Mouse (Mus musculus): ENCODE measurements at regions not wholly inside any gene's neighbourhood (a gene's known extent, or its start where the extent isn't known, plus 50 kb on each side); places are given as distances from the start of the nearest gene placed in this dataset.

DNA sequence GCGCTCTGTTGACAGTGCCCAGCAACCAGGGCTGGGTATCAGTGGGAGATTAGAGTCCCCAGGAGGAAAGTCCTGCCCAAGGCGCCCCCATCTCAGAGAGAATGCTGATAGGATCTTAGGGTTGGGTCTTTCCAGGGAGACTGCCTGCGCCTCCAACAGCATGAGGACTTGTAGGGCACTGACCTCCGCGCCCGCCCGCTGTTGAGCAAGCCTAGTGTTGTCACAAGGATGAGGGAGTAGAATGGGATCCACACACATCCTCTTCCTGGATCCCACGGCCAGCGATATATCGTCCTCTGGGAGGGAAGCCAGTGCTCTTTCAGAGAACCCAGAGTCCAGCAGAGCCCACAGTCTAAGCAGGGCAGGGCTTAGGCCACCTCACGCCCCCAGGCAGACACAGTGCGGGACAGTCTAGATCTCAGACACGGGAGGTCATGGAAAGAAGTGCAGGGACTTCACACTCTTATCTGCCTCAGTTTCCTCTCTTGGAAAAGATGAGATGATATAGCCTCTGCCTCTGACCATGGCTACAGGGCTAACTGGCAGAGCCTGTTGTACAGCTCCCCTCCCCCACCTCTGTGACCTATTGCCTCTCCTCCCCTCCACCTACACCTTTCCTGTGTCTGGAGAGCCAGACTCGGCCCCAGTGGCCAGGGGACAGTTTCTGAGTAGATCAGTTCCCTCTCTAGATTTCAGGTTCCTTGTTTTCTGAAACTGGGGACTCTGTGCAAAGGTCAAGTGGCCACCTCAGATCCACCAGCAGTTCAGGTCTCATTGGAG lies 52.0 kb upstream of the Dusp5 start:
- WGBS (ENCODE audit: insufficient replicate concordance): 53% methylated on average over 14 of the region's 14 CpGs

DNA sequence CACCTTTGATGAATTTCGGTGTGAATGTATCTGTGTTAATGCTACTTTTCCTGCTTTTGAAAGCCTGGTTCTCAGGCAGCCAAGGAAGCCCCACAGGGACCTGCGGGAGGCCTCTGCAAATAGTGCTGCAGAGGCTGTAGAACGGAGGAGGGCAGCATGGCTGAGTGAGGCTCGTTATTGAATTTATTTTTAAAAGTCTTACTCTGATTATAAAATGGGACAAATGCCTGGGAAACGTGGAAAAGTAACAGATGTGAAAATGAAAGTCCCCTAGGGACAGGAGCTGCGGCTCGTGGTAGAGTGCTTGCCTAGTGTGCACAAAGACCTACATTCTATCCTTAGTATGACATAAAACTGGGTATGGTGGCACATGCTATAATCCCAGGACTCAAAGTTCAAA lies 59.7 kb upstream of the Dusp5 start:
- no peak for ATAC-seq (ENCODE audit: low read depth)
- Histone ChIP-seq H3K27ac (ENCODE audit: low read length) (no peak overlapping the region), H3K27me3 (ENCODE audit: control insufficient read depth, insufficient read depth, low read depth, low read length) (no peaks in the 10 kb centered on the region), H3K9ac (ENCODE audit: low read depth, low read length) (no peak overlapping the region), H3K9me3 (replicated peaks; ENCODE audit: control insufficient read depth, low read length) (0 out of 2 replicates have a peak, but pooled peaks cover 2% of the 10 kb centered on the region), H3K36me3 (ENCODE audit: control insufficient read depth, insufficient read depth) (no peaks in the 10 kb centered on the region), H3K4me3 (ENCODE audit: low read depth, low read length) (no peak overlapping the region), H3K4me1 (ENCODE audit: control insufficient read depth, low read depth, low read length) (no peaks in the 10 kb centered on the region), H3K4me2 (ENCODE audit: low read depth, low read length) (no peak overlapping the region)
- 56% methylated on average over 7 of the region's 7 CpGs for WGBS (ENCODE audit: insufficient replicate concordance)

More for the DNA sequence above, 52.0 kb upstream of the Dusp5 start:
- Histone ChIP-seq H3K4me1 (ENCODE audit: control insufficient read depth, low read depth, low read length) (peaks cover 6% of the 10 kb centered on the region; the same call in 1 of the 2 replicates), H3K4me2 (ENCODE audit: low read depth, low read length) (no peak overlapping the region), H3K27me3 (ENCODE audit: control insufficient read depth, insufficient read depth, low read depth, low read length) (no peaks in the 10 kb centered on the region), H3K27ac (ENCODE audit: low read length) (no peak overlapping the region), H3K9me3 (replicated peaks; ENCODE audit: control insufficient read depth, low read length) (no peaks in the 10 kb centered on the region), H3K36me3 (ENCODE audit: control insufficient read depth, insufficient read depth) (no peaks in the 10 kb centered on the region), H3K4me3 (ENCODE audit: low read depth, low read length) (no peak overlapping the region), H3K9ac (ENCODE audit: low read depth, low read length) (no peak overlapping the region)
- peak; percentile 70 for ATAC-seq (ENCODE audit: low read depth)

DNA sequence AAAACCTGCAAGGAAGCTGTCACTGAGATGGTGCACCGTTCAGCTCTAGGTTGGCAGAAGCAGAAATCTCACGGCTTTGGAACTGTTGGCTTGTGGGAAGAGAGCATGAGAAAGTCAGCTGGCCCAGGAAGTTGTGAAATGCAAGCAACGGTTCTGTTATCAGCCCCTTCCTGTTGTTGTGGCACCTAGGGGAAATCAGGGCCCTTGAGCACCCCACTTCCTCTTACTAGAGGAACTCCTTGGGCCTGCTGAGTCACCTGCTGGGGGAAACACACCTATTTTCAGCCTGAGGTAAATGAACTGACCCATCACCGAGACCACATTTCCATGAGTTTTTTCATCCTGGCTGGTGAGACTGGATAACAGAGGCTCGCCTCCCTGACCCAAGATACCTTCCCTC lies 64.2 kb upstream of the Dusp5 start:
- Histone ChIP-seq H3K27me3 (ENCODE audit: control insufficient read depth, insufficient read depth, low read depth, low read length) (no peaks in the 10 kb centered on the region), H3K4me1 (ENCODE audit: control insufficient read depth, low read depth, low read length) (no peaks in the 10 kb centered on the region), H3K36me3 (ENCODE audit: control insufficient read depth, insufficient read depth) (no peaks in the 10 kb centered on the region), H3K27ac (ENCODE audit: low read length) (peak overlapping the region; percentile 74), H3K4me3 (ENCODE audit: low read depth, low read length) (0 out of 2 replicates have a peak overlapping the region, but pooled peaks have one; percentile 22), H3K9ac (ENCODE audit: low read depth, low read length) (no peak overlapping the region; the same call in 1 of the 2 replicates), H3K4me2 (ENCODE audit: low read depth, low read length) (no peak overlapping the region), H3K9me3 (replicated peaks; ENCODE audit: control insufficient read depth, low read length) (0 out of 2 replicates have a peak, but pooled peaks cover 2% of the 10 kb centered on the region)
- 15% methylated on average over 5 of the region's 5 CpGs for WGBS (ENCODE audit: insufficient replicate concordance)
- peak; percentile 51; the same call in 1 of the 2 replicates for ATAC-seq (ENCODE audit: low read depth)

DNA sequence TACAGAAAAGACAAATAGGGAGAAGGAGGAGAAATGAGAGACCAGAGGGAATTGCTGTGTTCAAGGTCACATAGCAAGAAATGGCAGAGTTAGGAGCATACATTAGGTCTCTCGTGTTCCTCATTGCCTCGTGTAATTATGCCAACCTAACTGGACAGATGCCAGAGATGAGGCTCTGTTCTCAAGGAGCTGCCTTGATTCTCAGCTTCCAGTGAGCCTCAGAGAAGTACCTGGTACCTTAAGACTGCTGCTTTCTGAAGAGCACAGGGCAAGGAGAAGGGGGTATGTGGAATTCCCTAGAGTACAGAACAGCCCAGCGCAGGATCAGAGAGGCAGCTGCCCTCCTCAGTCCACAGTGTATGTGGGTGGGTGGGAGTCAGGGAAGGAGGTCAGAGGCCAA lies 64.8 kb upstream of the Dusp5 start:
- no peak for ATAC-seq (ENCODE audit: low read depth)
- Histone ChIP-seq H3K27me3 (ENCODE audit: control insufficient read depth, insufficient read depth, low read depth, low read length) (no peaks in the 10 kb centered on the region), H3K4me1 (ENCODE audit: control insufficient read depth, low read depth, low read length) (no peaks in the 10 kb centered on the region), H3K4me2 (ENCODE audit: low read depth, low read length) (0 out of 2 replicates have a peak overlapping the region, but pooled peaks have one; percentile 6), H3K4me3 (ENCODE audit: low read depth, low read length) (peak overlapping the region; percentile 22; the same call in 1 of the 2 replicates), H3K36me3 (ENCODE audit: control insufficient read depth, insufficient read depth) (no peaks in the 10 kb centered on the region), H3K9me3 (replicated peaks; ENCODE audit: control insufficient read depth, low read length) (0 out of 2 replicates have a peak, but pooled peaks cover 2% of the 10 kb centered on the region), H3K9ac (ENCODE audit: low read depth, low read length) (peak overlapping the region; percentile 24; the same call in 1 of the 2 replicates), H3K27ac (ENCODE audit: low read length) (peak overlapping the region; percentile 74)
- WGBS (ENCODE audit: insufficient replicate concordance): 27% methylated on average over 3 of the region's 3 CpGs

DNA sequence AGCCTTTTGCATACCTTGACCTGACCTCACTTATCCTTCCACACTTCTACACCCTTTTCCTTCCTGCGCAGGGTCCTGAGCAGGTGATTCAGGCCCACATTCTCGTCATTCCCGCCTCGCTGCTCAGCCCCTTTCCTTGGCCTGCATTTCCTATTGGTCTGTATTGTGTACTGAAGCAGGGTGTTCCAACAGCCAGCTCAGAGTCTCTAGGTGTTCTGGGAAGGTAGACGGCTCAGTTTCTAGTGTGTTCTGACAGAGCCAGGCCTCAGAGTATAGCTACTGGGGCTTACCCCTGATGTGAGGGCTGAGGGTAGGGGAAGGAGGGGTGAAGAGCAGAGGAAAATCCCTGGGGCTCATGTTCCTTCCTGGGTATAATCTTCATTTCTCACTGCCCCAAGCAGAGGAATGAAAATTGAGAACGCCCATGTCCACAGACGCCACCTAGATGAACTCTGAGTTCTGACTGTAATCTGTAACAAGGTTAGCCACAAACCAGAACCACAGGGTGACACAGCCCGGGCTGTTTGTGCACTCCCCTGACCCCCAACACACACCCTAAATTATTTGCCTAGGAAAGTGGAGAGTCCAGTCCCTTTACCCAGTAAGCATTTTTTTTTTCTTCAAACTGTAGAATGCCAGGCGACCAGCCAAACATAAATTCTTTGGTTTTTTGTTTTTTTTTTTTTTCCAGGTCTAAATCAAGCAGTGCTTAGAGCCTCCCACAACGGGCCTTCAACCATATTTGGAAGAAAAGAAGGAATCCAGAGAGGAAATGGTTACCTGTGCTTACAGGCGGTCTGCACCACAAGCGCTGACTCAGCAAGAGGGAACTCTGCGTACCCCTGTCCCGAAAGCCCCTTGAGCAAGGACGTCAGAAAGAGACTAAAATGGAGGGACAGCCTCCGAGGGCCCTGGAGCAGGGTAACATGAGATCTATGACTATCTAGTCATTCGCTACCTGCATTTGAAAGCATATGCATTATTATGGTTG lies 67.6 kb upstream of the Dusp5 start:
- no peaks in the 10 kb centered on the region for H3K36me3 ChIP-seq (ENCODE audit: control insufficient read depth, insufficient read depth)
- 0 out of 2 replicates have a peak, but pooled peaks cover 2% of the 10 kb centered on the region for H3K9me3 ChIP-seq (replicated peaks; ENCODE audit: control insufficient read depth, low read length)
- H3K27me3 ChIP-seq (ENCODE audit: control insufficient read depth, insufficient read depth, low read depth, low read length): no peaks in the 10 kb centered on the region
- no peak overlapping the region for H3K27ac ChIP-seq (ENCODE audit: low read length)
- ATAC-seq (ENCODE audit: low read depth): no peak
- no peaks in the 10 kb centered on the region for H3K4me1 ChIP-seq (ENCODE audit: control insufficient read depth, low read depth, low read length)
- no peak overlapping the region for H3K9ac ChIP-seq (ENCODE audit: low read depth, low read length)
- no peak overlapping the region for H3K4me3 ChIP-seq (ENCODE audit: low read depth, low read length)
- no peak overlapping the region for H3K4me2 ChIP-seq (ENCODE audit: low read depth, low read length)
- 44% methylated on average over 17 of the region's 17 CpGs for WGBS (ENCODE audit: insufficient replicate concordance)

DNA sequence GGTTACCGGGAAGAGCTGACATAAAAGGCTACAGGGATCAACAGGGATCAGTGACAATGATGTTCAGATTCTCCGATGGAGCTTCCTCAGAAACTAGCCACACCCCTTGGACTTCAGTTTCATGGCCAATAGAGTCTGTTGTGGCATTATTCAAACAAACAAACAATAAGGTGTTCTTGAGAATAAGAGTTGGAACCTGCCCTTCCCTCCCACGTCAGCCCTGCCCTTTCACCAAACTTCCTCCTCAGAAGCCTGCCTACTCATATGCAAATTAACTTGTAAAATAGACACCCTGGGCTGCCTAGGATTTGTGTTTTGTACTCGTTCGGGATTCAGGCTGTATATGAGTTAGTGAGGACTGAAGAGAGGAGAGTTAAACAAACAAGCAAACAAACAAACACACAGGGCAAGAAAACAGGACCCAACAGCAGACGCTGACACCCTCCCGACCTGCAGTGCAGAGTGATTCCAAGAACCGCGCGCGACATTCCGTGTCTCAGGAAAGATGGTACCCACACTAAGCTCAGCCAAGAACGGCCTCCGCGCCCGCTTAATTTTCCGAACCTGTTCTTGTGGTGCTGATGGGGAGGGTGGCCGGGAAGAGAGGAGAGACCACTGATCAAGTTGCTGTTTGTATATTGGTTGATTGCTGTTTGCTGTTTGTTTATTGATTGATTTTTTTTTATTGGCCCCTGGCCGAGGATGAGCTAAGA lies 68.4 kb upstream of the Dusp5 start:
- ATAC-seq (ENCODE audit: low read depth): no peak
- Histone ChIP-seq H3K4me2 (ENCODE audit: low read depth, low read length) (no peak overlapping the region), H3K27ac (ENCODE audit: low read length) (no peak overlapping the region), H3K4me1 (ENCODE audit: control insufficient read depth, low read depth, low read length) (no peaks in the 10 kb centered on the region), H3K9ac (ENCODE audit: low read depth, low read length) (no peak overlapping the region), H3K36me3 (ENCODE audit: control insufficient read depth, insufficient read depth) (no peaks in the 10 kb centered on the region), H3K4me3 (ENCODE audit: low read depth, low read length) (no peak overlapping the region), H3K9me3 (replicated peaks; ENCODE audit: control insufficient read depth, low read length) (no peaks in the 10 kb centered on the region), H3K27me3 (ENCODE audit: control insufficient read depth, insufficient read depth, low read depth, low read length) (no peaks in the 10 kb centered on the region)
- WGBS (ENCODE audit: insufficient replicate concordance): 20% methylated on average over 19 of the region's 19 CpGs

DNA sequence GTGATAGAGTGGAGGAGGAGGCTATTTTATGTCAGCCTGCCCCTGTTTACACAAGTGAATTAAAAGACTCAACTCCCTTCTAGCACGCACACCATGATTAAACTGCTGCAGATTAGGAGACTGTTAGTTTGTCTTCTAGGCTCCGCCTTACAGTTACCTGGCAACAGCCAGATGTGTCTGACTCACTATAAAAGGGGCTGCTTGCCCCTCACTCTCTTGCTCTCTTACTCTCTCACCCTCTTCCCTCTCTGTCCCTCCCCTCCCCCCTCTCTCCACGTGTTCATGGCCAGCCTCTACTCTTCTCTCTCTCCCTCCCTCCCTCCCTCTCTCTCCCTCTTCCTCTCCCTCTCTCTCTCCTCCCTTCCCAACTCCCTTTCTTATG lies 69.0 kb upstream of the Smndc1 start:
- no peak overlapping the region for H3K4me3 ChIP-seq (ENCODE audit: low read depth, low read length)
- no peak overlapping the region for H3K9ac ChIP-seq (ENCODE audit: low read depth, low read length)
- H3K36me3 ChIP-seq (ENCODE audit: control insufficient read depth, insufficient read depth): no peaks in the 10 kb centered on the region
- no peaks in the 10 kb centered on the region for H3K9me3 ChIP-seq (replicated peaks; ENCODE audit: control insufficient read depth, low read length)
- H3K4me2 ChIP-seq (ENCODE audit: low read depth, low read length): no peak overlapping the region
- H3K27ac ChIP-seq (ENCODE audit: low read length): no peak overlapping the region
- 40% methylated on average over 3 of the region's 3 CpGs for WGBS (ENCODE audit: insufficient replicate concordance)
- no peaks in the 10 kb centered on the region for H3K4me1 ChIP-seq (ENCODE audit: control insufficient read depth, low read depth, low read length)
- no peak for ATAC-seq (ENCODE audit: low read depth)
- H3K27me3 ChIP-seq (ENCODE audit: control insufficient read depth, insufficient read depth, low read depth, low read length): no peaks in the 10 kb centered on the region

DNA sequence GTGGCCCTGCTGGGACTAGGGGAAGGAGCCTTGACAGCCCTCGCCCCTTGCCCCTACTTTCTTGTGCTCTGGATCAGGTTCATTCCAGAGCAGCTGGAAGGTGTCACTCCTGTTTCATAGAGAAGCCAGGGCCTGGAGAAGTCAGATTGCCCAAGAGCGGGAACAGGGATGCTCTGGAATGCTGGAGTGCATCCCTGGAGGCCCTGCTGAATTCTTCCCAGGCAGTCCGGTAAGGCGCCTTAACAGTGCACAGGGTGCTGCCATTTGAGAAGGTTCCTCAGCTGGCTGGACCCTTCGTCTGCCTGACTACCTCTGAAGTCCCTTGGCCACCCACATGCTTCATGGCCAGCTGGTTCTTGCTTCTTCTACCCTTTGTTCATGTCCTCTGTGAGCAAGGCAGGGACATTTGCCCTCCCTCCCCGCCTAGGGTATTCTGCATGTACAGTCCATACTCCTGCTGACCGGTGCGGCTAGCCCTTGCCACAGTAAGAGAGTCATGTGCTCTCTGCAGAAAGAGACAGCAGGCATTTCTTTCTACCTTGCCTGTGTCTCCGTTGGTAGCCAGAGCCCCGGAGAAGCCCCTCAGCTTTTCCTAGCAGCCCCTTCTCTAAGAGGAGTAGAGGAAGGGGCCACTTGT lies 68.5 kb upstream of the Smndc1 start:
- H3K9me3 ChIP-seq (replicated peaks; ENCODE audit: control insufficient read depth, low read length): no peaks in the 10 kb centered on the region
- H3K36me3 ChIP-seq (ENCODE audit: control insufficient read depth, insufficient read depth): no peaks in the 10 kb centered on the region
- H3K4me3 ChIP-seq (ENCODE audit: low read depth, low read length): no peak overlapping the region
- no peak overlapping the region for H3K27ac ChIP-seq (ENCODE audit: low read length)
- no peak overlapping the region for H3K4me2 ChIP-seq (ENCODE audit: low read depth, low read length)
- H3K9ac ChIP-seq (ENCODE audit: low read depth, low read length): no peak overlapping the region
- no peak for ATAC-seq (ENCODE audit: low read depth)
- H3K27me3 ChIP-seq (ENCODE audit: control insufficient read depth, insufficient read depth, low read depth, low read length): no peaks in the 10 kb centered on the region
- no peaks in the 10 kb centered on the region for H3K4me1 ChIP-seq (ENCODE audit: control insufficient read depth, low read depth, low read length)
- 63% methylated on average over 10 of the region's 10 CpGs for WGBS (ENCODE audit: insufficient replicate concordance)
